Mouse (Mus musculus): Measurements from ENCODE around the gene Lrrc49. TPM values are rescaled to one million over a fixed set of nuclear protein-coding genes. Genes with fewer than 3 reads are reported as not detected.

Gene Lrrc49
- polyA plus RNA-seq, 1 experiment from 2014 or later: 7.4 TPM

GRCm38 (mm10) chr9:60599489-60599888 lies 88.5 kb downstream of the Lrrc49 start:
- Histone ChIP-seq H3K36me3 (ENCODE audit: inconsistent target) (no peaks in the 10 kb centered on the region), H3K4me3 (ENCODE audit: inconsistent target) (no peak overlapping the region), H3K79me2 (ENCODE audit: inconsistent target) (no peaks in the 10 kb centered on the region), H3K27ac (no peak overlapping the region)
- WGBS (ENCODE audit: missing documents): 53% methylated on average over 2 of the region's 2 CpGs

- Histone ChIP-seq H3K79me2 (ENCODE audit: inconsistent target) (no peaks in the 10 kb centered on the region), H3K4me3 (ENCODE audit: inconsistent target) (no peak overlapping the region), H3K36me3 (ENCODE audit: inconsistent target) (no peaks in the 10 kb centered on the region), H3K27ac (no peak overlapping the region)
- 88% methylated on average over 7 of the region's 7 CpGs for WGBS (ENCODE audit: missing documents)
Measured at GRCm38 (mm10) chr9:60595406-60595805, 92.6 kb downstream of the Lrrc49 start.

DNA sequence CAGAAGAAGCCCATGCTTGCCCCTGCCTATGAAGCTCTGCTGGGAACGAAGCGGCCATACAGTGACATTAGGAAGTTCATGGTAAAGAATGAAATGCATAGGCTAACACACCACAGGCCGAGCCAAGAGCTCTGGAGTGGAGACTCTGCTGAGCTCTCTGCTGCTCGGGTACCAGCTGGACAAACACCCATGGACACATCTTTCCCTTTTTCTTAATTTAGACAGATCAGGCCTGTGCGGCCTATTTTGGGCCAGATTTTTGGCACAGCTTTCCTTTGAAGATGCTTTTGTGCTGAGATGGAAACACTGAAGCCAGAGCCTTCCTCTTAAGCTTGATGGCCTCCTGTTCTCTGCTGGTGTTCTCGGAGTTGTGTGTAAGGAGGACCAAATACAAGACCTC lies 95.0 kb downstream of the Lrrc49 start:
- H3K4me3 ChIP-seq (ENCODE audit: inconsistent target): no peak overlapping the region
- 99% methylated on average over 6 of the region's 6 CpGs for WGBS (ENCODE audit: missing documents)
- no peaks in the 10 kb centered on the region for H3K79me2 ChIP-seq (ENCODE audit: inconsistent target)
- no peak overlapping the region for H3K27ac ChIP-seq
- H3K36me3 ChIP-seq (ENCODE audit: inconsistent target): no peaks in the 10 kb centered on the region

DNA sequence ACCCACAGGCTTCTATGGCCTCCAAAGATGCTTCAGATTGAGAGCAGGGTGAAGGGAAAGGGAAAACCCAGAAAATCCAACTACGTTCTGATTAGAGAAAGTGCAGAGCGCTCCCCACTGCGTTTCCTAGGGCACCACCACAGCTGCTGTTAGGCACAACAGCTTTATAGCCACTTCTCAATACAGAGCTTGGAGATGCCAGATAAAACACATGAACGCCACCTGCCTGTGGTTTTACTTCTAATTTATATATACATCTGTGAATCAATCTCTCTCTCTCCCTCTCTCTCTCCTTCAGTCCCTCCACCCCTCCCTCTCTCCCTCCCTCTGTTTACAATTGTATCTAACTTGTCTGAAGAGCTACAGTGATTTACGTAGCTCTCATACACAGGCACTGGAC lies 95.6 kb downstream of the Lrrc49 start:
- H3K36me3 ChIP-seq (ENCODE audit: inconsistent target): no peaks in the 10 kb centered on the region
- no peak overlapping the region for H3K27ac ChIP-seq
- no peaks in the 10 kb centered on the region for H3K79me2 ChIP-seq (ENCODE audit: inconsistent target)
- 92% methylated on average over 5 of the region's 5 CpGs for WGBS (ENCODE audit: missing documents)
- H3K4me3 ChIP-seq (ENCODE audit: inconsistent target): no peak overlapping the region

- Histone ChIP-seq H3K27ac (no peak overlapping the region), H3K36me3 (ENCODE audit: inconsistent target) (no peaks in the 10 kb centered on the region), H3K79me2 (ENCODE audit: inconsistent target) (no peaks in the 10 kb centered on the region), H3K4me3 (ENCODE audit: inconsistent target) (no peak overlapping the region)
- WGBS (ENCODE audit: missing documents): 96% methylated on average over 6 of the region's 8 CpGs
Measured at GRCm38 (mm10) chr9:60590871-60591624, 96.9 kb downstream of the Lrrc49 start.

- no peaks in the 10 kb centered on the region for H3K36me3 ChIP-seq (ENCODE audit: inconsistent target)
- WGBS (ENCODE audit: missing documents): 94% methylated on average over 10 of the region's 10 CpGs
- H3K79me2 ChIP-seq (ENCODE audit: inconsistent target): no peaks in the 10 kb centered on the region
- no peak overlapping the region for H3K27ac ChIP-seq
- no peak overlapping the region for H3K4me3 ChIP-seq (ENCODE audit: inconsistent target)
Measured at GRCm38 (mm10) chr9:60588914-60589313, 99.0 kb downstream of the Lrrc49 start.

DNA sequence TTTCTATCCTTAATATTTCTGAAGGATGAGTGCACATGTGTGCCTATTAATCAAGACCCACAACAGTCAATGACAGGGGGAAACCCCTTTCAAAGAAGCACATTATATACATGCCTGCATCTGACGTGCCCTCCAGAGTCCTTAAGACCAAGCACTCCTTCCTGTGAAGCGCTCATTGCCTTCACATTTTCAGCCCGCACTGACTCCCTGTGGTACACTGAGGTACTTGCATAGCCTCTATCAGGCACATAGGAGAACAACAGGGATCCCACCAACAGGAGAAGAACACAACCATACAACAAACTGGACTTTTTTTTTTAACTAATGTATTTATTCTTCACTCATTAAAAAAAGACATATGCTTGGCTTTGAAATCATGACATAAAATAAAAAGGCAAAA lies 101.0 kb downstream of the Lrrc49 start:
- Histone ChIP-seq H3K36me3 (ENCODE audit: inconsistent target) (no peaks in the 10 kb centered on the region), H3K79me2 (ENCODE audit: inconsistent target) (no peaks in the 10 kb centered on the region), H3K27ac (no peak overlapping the region), H3K4me3 (ENCODE audit: inconsistent target) (no peak overlapping the region)
- WGBS (ENCODE audit: missing documents): 94% methylated on average over 3 of the region's 3 CpGs

DNA sequence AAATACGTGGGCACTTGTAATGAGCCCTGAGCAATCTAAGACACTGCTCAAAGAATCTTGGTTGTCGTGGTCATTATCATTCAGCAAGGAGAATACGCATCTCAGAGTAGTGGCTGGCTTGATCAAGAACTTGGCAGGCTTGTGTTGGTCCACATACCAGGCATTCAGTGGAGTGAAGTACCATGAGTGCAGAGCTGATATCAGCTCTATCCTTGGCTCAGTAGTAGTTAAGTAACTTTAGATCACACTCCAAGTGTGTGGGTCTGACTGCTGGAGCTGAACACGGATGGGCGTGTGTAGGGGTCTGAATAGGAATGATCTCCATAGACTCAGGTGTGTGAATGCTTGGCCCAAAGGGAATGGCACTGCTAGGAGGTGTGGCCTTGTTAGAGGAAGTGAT lies 102.8 kb downstream of the Lrrc49 start:
- no peak overlapping the region for H3K27ac ChIP-seq
- no peaks in the 10 kb centered on the region for H3K79me2 ChIP-seq (ENCODE audit: inconsistent target)
- H3K4me3 ChIP-seq (ENCODE audit: inconsistent target): no peak overlapping the region
- H3K36me3 ChIP-seq (ENCODE audit: inconsistent target): no peaks in the 10 kb centered on the region
- 96% methylated on average over 4 of the region's 5 CpGs for WGBS (ENCODE audit: missing documents)

DNA sequence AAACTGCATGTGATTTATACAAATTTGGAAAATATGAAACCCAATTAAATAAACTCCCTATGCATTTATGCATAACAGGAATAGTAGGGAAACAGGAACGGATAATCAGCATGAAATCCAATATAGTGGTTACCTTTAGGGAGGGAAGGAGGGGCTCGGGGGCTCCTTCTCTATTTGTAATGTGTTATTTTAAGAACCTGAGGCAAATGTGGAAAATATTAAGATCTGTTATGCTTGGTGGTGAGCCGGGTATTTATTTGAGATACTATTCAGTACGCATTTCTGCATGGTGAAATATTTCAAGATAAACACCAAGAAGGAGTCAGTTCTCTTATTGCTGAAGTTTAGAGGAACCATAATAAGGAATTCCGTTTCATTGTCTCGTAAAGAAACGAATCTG lies 105.4 kb downstream of the Lrrc49 start:
- no peaks in the 10 kb centered on the region for H3K79me2 ChIP-seq (ENCODE audit: inconsistent target)
- WGBS (ENCODE audit: missing documents): 88% methylated on average over 7 of the region's 7 CpGs
- no peak overlapping the region for H3K4me3 ChIP-seq (ENCODE audit: inconsistent target)
- H3K36me3 ChIP-seq (ENCODE audit: inconsistent target): no peaks in the 10 kb centered on the region
- no peak overlapping the region for H3K27ac ChIP-seq

GRCm38 (mm10) chr9:60573011-60573410 lies 114.9 kb downstream of the Lrrc49 start:
- H3K4me3 ChIP-seq (ENCODE audit: inconsistent target): no peak overlapping the region
- H3K79me2 ChIP-seq (ENCODE audit: inconsistent target): no peaks in the 10 kb centered on the region
- H3K36me3 ChIP-seq (ENCODE audit: inconsistent target): no peaks in the 10 kb centered on the region
- no peak overlapping the region for H3K27ac ChIP-seq
- 95% methylated on average over 7 of the region's 7 CpGs for WGBS (ENCODE audit: missing documents)

- H3K36me3 ChIP-seq (ENCODE audit: inconsistent target): no peaks in the 10 kb centered on the region
- no peak overlapping the region for H3K4me3 ChIP-seq (ENCODE audit: inconsistent target)
- no peaks in the 10 kb centered on the region for H3K79me2 ChIP-seq (ENCODE audit: inconsistent target)
- H3K27ac ChIP-seq: no peak overlapping the region
- WGBS (ENCODE audit: missing documents): 92% methylated on average over 4 of the region's 4 CpGs
Measured at GRCm38 (mm10) chr9:60571725-60572124, 116.2 kb downstream of the Lrrc49 start.

DNA sequence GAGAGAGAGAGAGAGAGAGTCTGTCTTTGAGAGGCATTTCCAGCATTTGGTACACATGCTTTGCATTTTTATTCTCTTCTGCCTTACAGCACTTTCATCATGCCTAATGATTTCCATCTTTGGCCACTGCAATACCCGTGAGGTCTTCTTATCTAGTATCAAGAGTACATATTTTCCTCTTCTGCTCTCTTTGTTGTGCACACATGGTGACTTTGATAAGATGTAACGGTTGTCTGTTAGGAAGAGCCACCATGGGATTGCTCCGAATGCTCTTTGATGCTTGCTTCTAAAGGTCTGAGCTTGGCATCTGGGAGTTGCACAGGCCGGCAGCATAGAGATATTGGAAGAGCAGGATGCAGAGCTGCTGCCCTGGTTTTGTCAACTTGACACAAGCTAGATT lies 116.9 kb downstream of the Lrrc49 start:
- no peaks in the 10 kb centered on the region for H3K36me3 ChIP-seq (ENCODE audit: inconsistent target)
- no peak overlapping the region for H3K4me3 ChIP-seq (ENCODE audit: inconsistent target)
- 92% methylated on average over 4 of the region's 4 CpGs for WGBS (ENCODE audit: missing documents)
- no peak overlapping the region for H3K27ac ChIP-seq
- H3K79me2 ChIP-seq (ENCODE audit: inconsistent target): no peaks in the 10 kb centered on the region

- Histone ChIP-seq H3K79me2 (ENCODE audit: inconsistent target) (no peaks in the 10 kb centered on the region), H3K4me3 (ENCODE audit: inconsistent target) (no peak overlapping the region), H3K27ac (no peak overlapping the region), H3K36me3 (ENCODE audit: inconsistent target) (no peaks in the 10 kb centered on the region)
- 79% methylated on average over 2 of the region's 2 CpGs for WGBS (ENCODE audit: missing documents)
Measured at GRCm38 (mm10) chr9:60569366-60569765, 118.6 kb downstream of the Lrrc49 start.

DNA sequence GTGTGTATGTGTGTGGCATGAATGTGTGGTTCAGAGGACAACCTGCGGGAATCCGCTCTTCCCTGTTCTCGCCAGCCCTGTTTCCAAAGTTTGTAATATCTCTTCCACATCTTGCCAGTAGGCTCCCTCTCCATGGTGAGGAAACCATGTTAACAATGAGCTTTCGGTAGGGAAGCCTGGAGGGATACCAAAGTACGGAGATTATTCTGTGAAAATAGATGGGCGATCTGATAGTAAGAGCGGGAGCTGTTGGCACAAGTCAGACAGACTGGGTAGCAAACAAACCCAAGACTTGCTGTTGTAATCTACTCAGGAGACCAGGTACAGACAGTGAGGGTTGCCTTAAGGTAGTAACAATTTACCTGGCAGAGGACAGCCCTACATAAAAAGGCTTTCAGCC lies 124.1 kb downstream of the Lrrc49 start:
- H3K36me3 ChIP-seq (ENCODE audit: inconsistent target): no peaks in the 10 kb centered on the region
- 92% methylated on average over 7 of the region's 7 CpGs for WGBS (ENCODE audit: missing documents)

DNA sequence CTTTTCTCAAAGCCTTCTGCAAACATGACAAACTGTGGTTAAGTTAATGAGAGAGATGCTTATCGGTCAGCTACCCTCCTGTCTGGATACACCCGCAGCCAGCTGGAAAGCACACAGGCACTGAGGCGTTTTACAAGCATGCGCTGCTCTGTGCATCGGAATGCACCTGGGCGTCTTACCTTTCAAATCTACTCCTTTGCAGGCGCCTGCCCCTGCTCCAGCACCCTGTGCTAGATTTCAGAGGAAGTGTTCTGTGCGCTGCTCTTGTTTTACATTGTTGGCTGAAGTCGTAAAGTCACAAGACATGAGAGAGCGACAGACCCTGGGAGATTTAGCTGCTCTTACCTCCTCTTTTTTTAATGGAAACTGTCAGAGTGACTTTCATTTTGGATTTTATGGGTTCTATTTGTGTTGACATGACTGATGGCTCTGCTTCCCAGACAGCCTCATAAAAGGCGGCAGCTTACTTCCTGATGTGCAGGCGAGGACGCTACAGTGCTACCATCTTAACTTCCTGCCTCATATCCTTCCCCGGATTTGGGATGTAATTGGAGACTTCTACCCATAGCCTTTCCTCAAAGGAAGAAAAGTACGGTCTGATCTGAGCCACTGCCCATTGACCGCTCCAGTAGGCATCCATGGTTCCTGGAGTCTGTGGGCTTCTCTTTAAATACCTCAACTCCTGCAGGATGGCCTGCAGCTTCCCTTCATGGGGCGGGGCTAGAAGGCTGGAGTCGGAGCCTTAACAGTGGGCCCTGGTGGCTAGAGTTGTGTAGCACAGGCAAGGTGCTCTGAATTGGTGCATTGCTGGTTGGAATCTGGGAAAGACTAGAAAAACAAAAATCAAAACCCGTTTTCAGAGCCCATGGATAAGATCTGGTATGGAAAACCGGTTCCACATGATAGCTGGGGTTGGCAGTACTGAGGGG lies 125.3 kb downstream of the Lrrc49 start:
- H3K79me2 ChIP-seq (ENCODE audit: inconsistent target): no peaks in the 10 kb centered on the region
- no peak overlapping the region for H3K4me3 ChIP-seq (ENCODE audit: inconsistent target)
- 18% methylated on average over 20 of the region's 20 CpGs for WGBS (ENCODE audit: missing documents)
- no peaks in the 10 kb centered on the region for H3K36me3 ChIP-seq (ENCODE audit: inconsistent target)
- H3K27ac ChIP-seq: no peak overlapping the region

More for the DNA sequence above, 124.1 kb downstream of the Lrrc49 start:
- H3K4me3 ChIP-seq (ENCODE audit: inconsistent target): no peak overlapping the region
- H3K79me2 ChIP-seq (ENCODE audit: inconsistent target): no peaks in the 10 kb centered on the region
- no peak overlapping the region for H3K27ac ChIP-seq
